Mouse (Mus musculus) hindbrain, postnatal 0 days (tissue): ENCODE measurements around the gene 0610010K14Rik. TPM values are rescaled to one million over a fixed set of nuclear protein-coding genes. Genes with fewer than 3 reads are reported as not detected.

Experiments
- ATAC-seq: fragments of 200-750 bp; cut with Nextera tagmentation; 2 replicates; pipeline ENCODE4 v1.8.0; 2017; ENCODE audit warnings: mild to moderate bottlenecking, moderate TSS enrichment, moderate library complexity
- DNase-seq: peaks from one replicate; pipeline ENCODE4 v3.0.0-alpha.2; 2015; ENCODE audit warnings: low spot score
- H3K27ac ChIP-seq: fragments of 300-500 bp; sonication (generic); 2 replicates; pipeline ENCODE4 v1.5.1; 2014; ENCODE audit warnings: mild to moderate bottlenecking
- H3K27me3 ChIP-seq: fragments of 300-500 bp; sonication (generic); 2 replicates; pipeline ENCODE4 v1.6.1; 2014; ENCODE audit warnings: low read length, mixed read lengths; ENCODE audit not compliant: insufficient read depth
- H3K36me3 ChIP-seq: fragments of 300-500 bp; sonication (generic); 2 replicates; pipeline ENCODE4 v1.6.1; 2014; ENCODE audit warnings: low read length, mixed read lengths; ENCODE audit not compliant: insufficient read depth
- H3K4me1 ChIP-seq: fragments of 300-500 bp; sonication (generic); 2 replicates; pipeline ENCODE4 v1.6.1; 2014; ENCODE audit warnings: antibody characterized with exemption, low read length, mixed read lengths; ENCODE audit not compliant: insufficient read depth
- H3K4me2 ChIP-seq: fragments of 300-500 bp; sonication (generic); 2 replicates; pipeline ENCODE4 v1.6.1; 2014; ENCODE audit warnings: low read depth, mild to moderate bottlenecking, low read length, moderate library complexity, mixed read lengths
- H3K4me3 ChIP-seq: fragments of 300-500 bp; sonication (generic); 2 replicates; pipeline ENCODE4 v1.5.1; 2014; ENCODE audit warnings: low read length
- H3K9ac ChIP-seq: fragments of 300-500 bp; sonication (generic); replicated peaks from 2 replicates; pipeline ENCODE4 v1.6.1; 2014; ENCODE audit warnings: mild to moderate bottlenecking, low read length, moderate library complexity, mixed read lengths
- H3K9me3 ChIP-seq: fragments of 300-500 bp; sonication (generic); 2 replicates; pipeline ENCODE4 v1.6.1; 2016; ENCODE audit warnings: low read length, mixed read lengths
- CTCF ChIP-seq: IDR thresholded peaks from 2 replicates; pipeline ENCODE4 v1.5.1; 2016; ENCODE audit warnings: antibody characterized with exemption, control low read depth, low read depth
- WGBS: fragments of 180-500 bp; shearing (Covaris S2); extraction: QIAGEN DNeasy Blood & Tissue Kit; methylation state at CpG from one replicate; pipeline ENCODE4 v1.1.7; 2014; 5-methylcytosine and 5-hydroxymethylcytosine counted together
- polyA plus RNA-seq: library from polyadenylated mRNA; unstranded; fragments of >200 nt; fragmentation: Nextera tagmentation; extraction: Ambion mirVana; gene quantifications from 2 replicates; pipeline ENCODE4 v1.2.1, GENCODE M21; 2015
- total RNA-seq: library from RNA; depleted of rRNA; stranded (reverse); fragments of >200 nt; gene quantifications from 2 replicates; pipeline ENCODE4 v1.2.3, GENCODE M21; 2014

The 0610010K14Rik gene
- total and polyA plus RNA-seq, 2 experiments from 2014 or later: 61.6 to 172 TPM

GRCm38 (mm10) chr11:70213736-70214135 is 24.0 kb downstream of the 0610010K14Rik start:
- H3K4me3 ChIP-seq: peak overlapping the region; percentile 44
- 0 out of 2 replicates have a peak, but pooled peaks cover 12% of the 10 kb centered on the region for H3K4me1 ChIP-seq
- H3K9ac ChIP-seq: peak overlapping the region; percentile 54
- no peaks in the 10 kb centered on the region for H3K9me3 ChIP-seq
- peak; percentile 53 for DNase-seq
- H3K27ac ChIP-seq: no peak overlapping the region
- H3K36me3 ChIP-seq: peaks cover 3% of the 10 kb centered on the region; the same call in 1 of the 2 replicates
- no peak for TF ChIP-seq CTCF
- H3K4me2 ChIP-seq: peak overlapping the region; percentile 77
- H3K27me3 ChIP-seq: no peaks in the 10 kb centered on the region
- WGBS: 7% methylated on average over 26 of the region's 26 CpGs
- ATAC-seq: peak; percentile 46

GRCm38 (mm10) chr11:70212896-70213295 is 24.8 kb downstream of the 0610010K14Rik start:
- H3K27me3 ChIP-seq: no peaks in the 10 kb centered on the region
- no peak overlapping the region for H3K9ac ChIP-seq
- no peaks in the 10 kb centered on the region for H3K9me3 ChIP-seq
- H3K4me2 ChIP-seq: peak overlapping the region; percentile 77; the same call in 1 of the 2 replicates
- TF ChIP-seq CTCF: peak; percentile 79
- 0 out of 2 replicates have a peak, but pooled peaks cover 7% of the 10 kb centered on the region for H3K4me1 ChIP-seq
- H3K27ac ChIP-seq: no peak overlapping the region
- peaks cover 3% of the 10 kb centered on the region; the same call in 1 of the 2 replicates for H3K36me3 ChIP-seq
- peak; percentile 89 for DNase-seq
- H3K4me3 ChIP-seq: no peak overlapping the region
- no peak for ATAC-seq
- 9% methylated on average over 9 of the region's 9 CpGs for WGBS

- Histone ChIP-seq H3K27ac (no peak within 1 kb of the TSS), H3K4me1 (0 out of 2 replicates have a peak, but pooled peaks cover 7% of the 10 kb centered on the region), H3K9ac (peak within 1 kb of the TSS; percentile 54; the same call in 1 of the 2 replicates), H3K27me3 (no peaks in the 10 kb centered on the region), H3K36me3 (peaks cover 3% of the 10 kb centered on the region; the same call in 1 of the 2 replicates), H3K4me2 (peak within 1 kb of the TSS; percentile 77), H3K9me3 (no peaks in the 10 kb centered on the region), H3K4me3 (peak within 1 kb of the TSS; percentile 44)
- no peak for TF ChIP-seq CTCF
- 57% methylated on average over 6 of the region's 6 CpGs for WGBS
- ATAC-seq (no peak), DNase-seq (no peak)
These were observed 25.3 kb downstream of the 0610010K14Rik start, which contains the start of gene Slc16a11 for GRCm38 (mm10) chr11:70212423-70212822. Gene Slc16a11, plus strand, starts transcription at chr11:70212752.

DNA sequence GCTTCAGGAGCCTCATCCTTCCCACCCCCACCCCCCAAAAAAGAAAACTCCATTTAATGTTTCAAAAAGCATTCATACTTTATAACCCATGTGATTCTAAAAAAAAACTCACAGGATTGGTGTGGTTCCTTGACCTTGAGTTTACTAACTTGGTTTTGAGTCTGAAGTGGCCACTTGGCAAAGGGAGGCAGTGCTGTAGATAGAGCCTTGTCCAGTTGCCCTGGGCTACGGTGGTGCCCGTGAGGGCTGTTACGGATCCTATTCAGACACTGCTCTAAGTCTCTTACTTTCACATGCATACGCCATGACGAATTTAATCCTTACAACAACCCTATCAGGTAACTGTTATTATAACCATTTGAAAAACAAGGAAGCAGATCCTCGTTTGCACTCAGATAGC is 25.7 kb downstream of the 0610010K14Rik start:
- no peak overlapping the region for H3K27ac ChIP-seq
- no peak for TF ChIP-seq CTCF
- H3K4me3 ChIP-seq: no peak overlapping the region
- no peaks in the 10 kb centered on the region for H3K27me3 ChIP-seq
- H3K9ac ChIP-seq: no peak overlapping the region
- 76% methylated on average over 6 of the region's 6 CpGs for WGBS
- DNase-seq (no peak), ATAC-seq (no peak)
- H3K36me3 ChIP-seq: no peaks in the 10 kb centered on the region
- H3K4me1 ChIP-seq: 0 out of 2 replicates have a peak, but pooled peaks cover 7% of the 10 kb centered on the region
- H3K4me2 ChIP-seq: no peak overlapping the region
- no peaks in the 10 kb centered on the region for H3K9me3 ChIP-seq

GRCm38 (mm10) chr11:70210681-70211080 is 27.0 kb downstream of the 0610010K14Rik start:
- Histone ChIP-seq H3K4me2 (no peak overlapping the region), H3K4me3 (no peak overlapping the region), H3K27me3 (no peaks in the 10 kb centered on the region), H3K9ac (no peak overlapping the region), H3K27ac (no peak overlapping the region), H3K36me3 (no peaks in the 10 kb centered on the region), H3K9me3 (no peaks in the 10 kb centered on the region), H3K4me1 (0 out of 2 replicates have a peak, but pooled peaks cover 7% of the 10 kb centered on the region)
- no peak for TF ChIP-seq CTCF
- 88% methylated on average over 2 of the region's 2 CpGs for WGBS
- ATAC-seq (no peak), DNase-seq (no peak)

DNA sequence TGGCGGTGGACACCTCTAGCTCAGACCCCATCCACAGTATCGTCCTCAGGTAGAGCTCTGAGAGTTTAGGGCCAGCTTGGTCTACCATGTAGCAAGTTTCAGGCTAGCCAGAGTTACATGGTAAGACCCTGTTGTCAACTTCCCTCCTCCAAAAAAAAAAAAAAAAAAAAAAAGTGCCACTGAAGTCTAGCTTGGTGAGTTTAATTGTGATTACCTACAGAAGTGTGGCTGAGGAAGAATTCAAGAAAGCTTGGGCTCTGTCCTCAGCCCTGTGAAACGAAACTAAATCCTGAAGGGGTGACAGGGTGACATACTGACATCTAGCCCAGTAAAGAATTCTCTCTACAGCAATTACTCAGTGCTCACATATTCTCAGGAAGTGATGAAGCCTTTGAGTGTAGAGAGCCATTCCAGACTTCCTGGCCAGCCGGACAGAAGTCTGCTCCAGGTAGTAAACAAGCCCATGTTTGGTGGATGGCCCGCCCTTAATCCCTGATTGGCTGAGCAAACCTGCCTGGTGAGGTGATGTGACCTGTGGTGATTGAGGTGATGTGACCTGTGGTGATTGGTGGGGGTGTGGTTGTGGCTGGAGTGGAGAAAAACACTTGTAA is 28.8 kb downstream of the 0610010K14Rik start:
- no peak for DNase-seq
- ATAC-seq: no peak
- Histone ChIP-seq H3K27ac (no peak overlapping the region), H3K9me3 (no peaks in the 10 kb centered on the region), H3K9ac (no peak overlapping the region), H3K27me3 (no peaks in the 10 kb centered on the region), H3K4me2 (no peak overlapping the region), H3K4me1 (0 out of 2 replicates have a peak, but pooled peaks cover 3% of the 10 kb centered on the region), H3K4me3 (no peak overlapping the region), H3K36me3 (no peaks in the 10 kb centered on the region)
- no peak for TF ChIP-seq CTCF
- WGBS: 80% methylated on average over 5 of the region's 5 CpGs

DNA sequence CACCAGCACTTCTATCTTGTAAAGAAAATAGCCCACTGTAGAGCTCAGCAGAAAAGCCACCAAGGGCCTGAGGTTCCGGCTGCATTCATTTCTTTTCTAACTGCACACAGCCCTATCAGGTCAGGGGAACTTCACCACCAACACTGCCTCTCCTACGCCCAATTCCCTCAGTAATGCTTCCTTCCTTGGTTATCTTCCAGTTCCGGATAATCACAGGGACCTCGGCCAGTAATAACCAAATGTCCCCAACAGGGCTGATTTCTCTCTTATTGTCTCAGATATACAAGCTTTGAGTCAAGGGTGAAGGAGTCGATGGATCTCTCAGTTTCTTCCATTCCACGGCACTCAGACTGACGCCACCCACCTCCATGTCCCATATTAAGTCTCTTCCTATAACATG is 30.4 kb downstream of the 0610010K14Rik start:
- Histone ChIP-seq H3K9me3 (no peaks in the 10 kb centered on the region), H3K9ac (no peak overlapping the region), H3K4me2 (no peak overlapping the region), H3K4me3 (no peak overlapping the region), H3K27me3 (no peaks in the 10 kb centered on the region), H3K36me3 (no peaks in the 10 kb centered on the region), H3K27ac (no peak overlapping the region), H3K4me1 (no peaks in the 10 kb centered on the region)
- DNase-seq: no peak
- TF ChIP-seq CTCF: no peak
- 78% methylated on average over 7 of the region's 7 CpGs for WGBS
- ATAC-seq: no peak
